9 mouse cellular contexts compared by ENCODE assay signal in genomic region chr1:38512258-38513081, GRCm38 (mm10).
DNase-seq lines count a peak whose midpoint lies in the region; ATAC-seq lines count a peak whose summit lies in the region.
"Had no signal": no experiment of that assay in that cellular context is flagged by ENCODE, and none has a peak within 500 bp of the region (broad histone marks: within the 10 kb centered on the region; RNA-seq: fewer than 3 reads in every experiment).

No protein-coding gene starts in this region.

- ATAC-seq in intestine, embryonic 14.5 days (replicated peaks; ENCODE audit: low FRiP score, low TSS enrichment, low read depth) = no peak
- no peak for ATAC-seq in intestine, embryonic 16.5 days
- 0 out of 2 replicates have a peak, but pooled peaks have one; percentile 52 for ATAC-seq in limb, embryonic 15.5 days (ENCODE audit: insufficient number of reproducible peaks, low FRiP score, low TSS enrichment, low read depth)

- no peaks in the 10 kb centered on the region for H3K36me3 ChIP-seq in intestine, embryonic 14.5 days (ENCODE audit: control insufficient read depth, insufficient read depth, low read length)
- no peaks in the 10 kb centered on the region for H3K36me3 ChIP-seq in intestine, embryonic 16.5 days (ENCODE audit: control insufficient read depth, insufficient read depth, low read length)
- H3K36me3 ChIP-seq in hindbrain, embryonic 10.5 days = peaks cover 4% of the 10 kb centered on the region
- H3K36me3 ChIP-seq in limb, embryonic 15.5 days = peaks cover 3% of the 10 kb centered on the region; the same call in 1 of the 2 replicates

- no peak overlapping the region for H3K4me3 ChIP-seq in intestine, embryonic 14.5 days (ENCODE audit: low read depth, low read length)
- no peak overlapping the region for H3K4me3 ChIP-seq in intestine, embryonic 16.5 days (ENCODE audit: low read length)
- H3K4me3 ChIP-seq in hindbrain, embryonic 10.5 days = no peak overlapping the region
- no peak overlapping the region for H3K4me3 ChIP-seq in limb, embryonic 15.5 days

- H3K4me1 ChIP-seq in intestine, embryonic 14.5 days (replicated peaks; ENCODE audit: control insufficient read depth, insufficient read depth, low read length) = peaks cover 21% of the 10 kb centered on the region; the same call in 1 of the 2 replicates
- peaks cover 6% of the 10 kb centered on the region; the same call in 1 of the 2 replicates for H3K4me1 ChIP-seq in intestine, embryonic 16.5 days (ENCODE audit: control insufficient read depth, insufficient read depth, low read length)
- peaks cover 59% of the 10 kb centered on the region for H3K4me1 ChIP-seq in hindbrain, embryonic 10.5 days (replicated peaks)
- peaks cover 30% of the 10 kb centered on the region for H3K4me1 ChIP-seq in limb, embryonic 15.5 days

- peak overlapping the region; percentile 33; the same call in 1 of the 2 replicates for H3K27ac ChIP-seq in intestine, embryonic 14.5 days (ENCODE audit: low read depth)
- H3K27ac ChIP-seq in intestine, embryonic 16.5 days (ENCODE audit: low read length) = no peak overlapping the region
- H3K27ac ChIP-seq in hindbrain, embryonic 10.5 days = peak overlapping the region; percentile 35; the same call in 1 of the 2 replicates
- peak overlapping the region; percentile 54; the same call in 1 of the 2 replicates for H3K27ac ChIP-seq in limb, embryonic 15.5 days

- H3K9ac ChIP-seq in intestine, embryonic 14.5 days (ENCODE audit: low read length) = no peak overlapping the region
- H3K9ac ChIP-seq in intestine, embryonic 16.5 days (ENCODE audit: low read depth, low read length) = no peak overlapping the region
- no peak overlapping the region for H3K9ac ChIP-seq in limb, embryonic 15.5 days

- no peaks in the 10 kb centered on the region for H3K9me3 ChIP-seq in intestine, embryonic 14.5 days (ENCODE audit: control insufficient read depth, low read length)
- no peaks in the 10 kb centered on the region for H3K9me3 ChIP-seq in intestine, embryonic 16.5 days (ENCODE audit: control insufficient read depth, low read length)
- H3K9me3 ChIP-seq in hindbrain, embryonic 10.5 days = no peaks in the 10 kb centered on the region
- no peaks in the 10 kb centered on the region for H3K9me3 ChIP-seq in limb, embryonic 15.5 days

- H3K4me2 ChIP-seq in intestine, embryonic 14.5 days (ENCODE audit: low read length) = peak overlapping the region; percentile 14
- no peak overlapping the region for H3K4me2 ChIP-seq in intestine, embryonic 16.5 days (ENCODE audit: low read depth, low read length)
- H3K4me2 ChIP-seq in limb, embryonic 15.5 days = peak overlapping the region; percentile 30

- WGBS in intestine, embryonic 14.5 days = 35% methylated on average over 15 of the region's 15 CpGs
- WGBS in intestine, embryonic 16.5 days = 35% methylated on average over 15 of the region's 15 CpGs
- WGBS in hindbrain, embryonic 10.5 days = 57% methylated on average over 15 of the region's 15 CpGs
- 17% methylated on average over 15 of the region's 15 CpGs for WGBS in limb, embryonic 15.5 days

- no peak for DNase-seq in intestine, embryonic 14.5 days (ENCODE audit: low spot score)
- DNase-seq in embryo, embryonic 9.5 days (ENCODE audit: extremely low spot score) = peak; percentile 28
- no peak for DNase-seq in hindbrain, embryonic 10.5 days (ENCODE audit: low spot score)
- DNase-seq in c-Kit-positive CD71-positive TER-119-positive erythroid progenitor cells, embryonic 14.5 days (ENCODE audit: low spot score) = no peak
- DNase-seq in thymus, postnatal 4 days = no peak
- no peak for DNase-seq in thymus, postnatal 25 days
- DNase-seq: cerebellum, adult 9-10 months had no signal

- no peaks in the 10 kb centered on the region for H3K27me3 ChIP-seq in intestine, embryonic 14.5 days (replicated peaks; ENCODE audit: control insufficient read depth, insufficient read depth, low read length)
- H3K27me3 ChIP-seq in intestine, embryonic 16.5 days (replicated peaks; ENCODE audit: control insufficient read depth, insufficient read depth, low read length) = no peaks in the 10 kb centered on the region
- H3K27me3 ChIP-seq in hindbrain, embryonic 10.5 days (ENCODE audit: insufficient read depth, poor library complexity, severe bottlenecking) = no peaks in the 10 kb centered on the region
- no peaks in the 10 kb centered on the region for H3K27me3 ChIP-seq in limb, embryonic 15.5 days
